Mouse (Mus musculus): ENCODE data around the gene Tesc. TPM values are rescaled to one million over a fixed set of nuclear protein-coding genes. Genes with fewer than 3 reads are reported as not detected.
A peak's percentile ranks its signal among the peaks of the same experiment; 100 is the strongest.

The Tesc gene
- polyA plus RNA-seq, 1 experiment from 2014 or later, result 11.0 TPM

DNA sequence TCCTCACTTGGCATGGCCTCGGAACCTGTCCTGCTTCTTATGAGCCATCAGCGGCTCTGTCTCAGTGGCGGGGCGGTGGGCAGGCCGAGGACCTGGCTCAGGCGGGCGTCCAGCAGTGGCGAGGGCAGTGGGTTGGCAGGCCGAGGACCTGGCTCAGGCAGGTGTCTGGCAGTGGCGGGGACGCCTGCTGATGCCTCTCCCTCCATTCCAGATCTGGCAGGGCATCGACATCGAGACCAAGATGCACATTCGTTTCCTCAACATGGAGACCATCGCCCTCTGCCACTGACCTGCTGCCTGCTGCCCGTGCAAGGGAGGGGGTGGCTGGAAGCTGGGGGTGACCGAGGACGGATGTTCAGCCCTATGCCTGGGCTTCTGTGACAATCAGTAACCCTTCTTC lies 33.8 kb downstream of the Tesc start:
- 91% methylated on average over 18 of the region's 18 CpGs for WGBS
- Histone ChIP-seq H3K36me3 (no peaks in the 10 kb centered on the region), H3K4me1 (replicated peaks) (peaks cover 34% of the 10 kb centered on the region)

DNA sequence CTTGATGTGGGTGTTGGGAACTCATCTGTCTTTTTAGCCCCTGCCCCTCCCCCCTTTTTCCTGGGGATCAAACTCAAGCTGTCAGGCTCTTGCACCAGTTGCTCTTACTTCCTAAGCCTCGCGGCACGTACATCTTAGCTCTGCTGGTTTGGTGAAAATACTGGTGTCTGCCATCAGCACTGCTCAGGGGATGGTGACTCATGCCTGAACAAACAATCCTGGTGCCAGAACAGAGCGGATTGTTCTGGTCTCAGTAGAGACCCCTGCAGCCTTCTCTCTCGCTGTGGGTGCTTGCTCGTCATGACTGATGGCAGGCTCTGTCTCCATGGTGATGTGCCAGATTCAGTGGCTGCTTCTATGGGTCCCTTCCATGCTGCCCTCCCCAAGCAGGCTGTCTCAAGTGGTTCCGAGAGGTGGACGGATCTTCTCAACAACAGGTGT lies 35.7 kb downstream of the Tesc start:
- Histone ChIP-seq H3K27me3 (no peaks in the 10 kb centered on the region), H3K9me3 (replicated peaks) (no peaks in the 10 kb centered on the region), H3K27ac (no peak overlapping the region), H3K4me2 (no peak overlapping the region), H3K36me3 (no peaks in the 10 kb centered on the region), H3K9ac (no peak overlapping the region), H3K4me3 (no peak overlapping the region), H3K4me1 (replicated peaks) (peaks cover 34% of the 10 kb centered on the region)
- WGBS, result 79% methylated on average over 8 of the region's 8 CpGs
- ATAC-seq (replicated peaks; ENCODE audit: insufficient number of reproducible peaks, insufficient read depth, low FRiP score, low read depth), result no peak

More for the DNA sequence above, 33.8 kb downstream of the Tesc start:
- Histone ChIP-seq H3K27me3 (no peaks in the 10 kb centered on the region), H3K4me3 (no peak overlapping the region), H3K27ac (no peak overlapping the region), H3K4me2 (no peak overlapping the region), H3K9ac (no peak overlapping the region), H3K9me3 (replicated peaks) (no peaks in the 10 kb centered on the region)
- ATAC-seq (replicated peaks; ENCODE audit: insufficient number of reproducible peaks, insufficient read depth, low FRiP score, low read depth), result no peak

DNA sequence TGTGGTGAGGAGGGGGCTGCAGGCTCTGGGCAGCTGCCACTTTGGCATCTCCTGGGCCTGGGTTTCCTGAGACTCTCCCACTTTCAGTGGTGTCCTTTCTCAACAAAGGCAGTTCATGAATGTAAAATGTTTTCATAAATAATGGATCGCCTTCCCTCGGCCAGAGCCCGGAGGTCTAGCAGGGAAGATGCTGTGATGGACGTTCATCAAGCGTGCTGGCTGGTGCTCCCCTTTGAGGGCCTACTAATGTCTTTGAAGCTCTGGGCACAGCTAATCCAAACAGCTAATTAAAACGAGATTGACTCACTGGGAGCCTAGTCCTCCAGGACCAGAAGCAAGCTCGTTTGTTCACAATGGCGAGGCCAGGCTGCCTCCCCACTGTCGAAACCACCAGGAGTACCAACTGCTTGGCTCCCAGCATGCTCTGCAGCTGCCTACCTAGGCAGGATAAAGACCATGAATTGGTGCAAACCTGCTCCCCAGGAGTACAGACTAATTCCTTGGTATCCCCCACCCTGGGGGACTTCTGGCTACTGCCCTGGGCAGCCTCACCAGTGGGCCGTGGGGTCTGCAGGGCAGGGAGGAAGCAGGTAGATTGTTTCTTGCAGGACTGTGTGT lies 36.9 kb downstream of the Tesc start:
- no peaks in the 10 kb centered on the region for H3K36me3 ChIP-seq
- peaks cover 34% of the 10 kb centered on the region for H3K4me1 ChIP-seq (replicated peaks)
- no peak overlapping the region for H3K27ac ChIP-seq
- H3K9ac ChIP-seq, result no peak overlapping the region
- no peaks in the 10 kb centered on the region for H3K9me3 ChIP-seq (replicated peaks)
- H3K4me2 ChIP-seq, result no peak overlapping the region
- H3K27me3 ChIP-seq, result no peaks in the 10 kb centered on the region
- 77% methylated on average over 10 of the region's 10 CpGs for WGBS
- no peak overlapping the region for H3K4me3 ChIP-seq
- ATAC-seq (replicated peaks; ENCODE audit: insufficient number of reproducible peaks, insufficient read depth, low FRiP score, low read depth), result no peak

DNA sequence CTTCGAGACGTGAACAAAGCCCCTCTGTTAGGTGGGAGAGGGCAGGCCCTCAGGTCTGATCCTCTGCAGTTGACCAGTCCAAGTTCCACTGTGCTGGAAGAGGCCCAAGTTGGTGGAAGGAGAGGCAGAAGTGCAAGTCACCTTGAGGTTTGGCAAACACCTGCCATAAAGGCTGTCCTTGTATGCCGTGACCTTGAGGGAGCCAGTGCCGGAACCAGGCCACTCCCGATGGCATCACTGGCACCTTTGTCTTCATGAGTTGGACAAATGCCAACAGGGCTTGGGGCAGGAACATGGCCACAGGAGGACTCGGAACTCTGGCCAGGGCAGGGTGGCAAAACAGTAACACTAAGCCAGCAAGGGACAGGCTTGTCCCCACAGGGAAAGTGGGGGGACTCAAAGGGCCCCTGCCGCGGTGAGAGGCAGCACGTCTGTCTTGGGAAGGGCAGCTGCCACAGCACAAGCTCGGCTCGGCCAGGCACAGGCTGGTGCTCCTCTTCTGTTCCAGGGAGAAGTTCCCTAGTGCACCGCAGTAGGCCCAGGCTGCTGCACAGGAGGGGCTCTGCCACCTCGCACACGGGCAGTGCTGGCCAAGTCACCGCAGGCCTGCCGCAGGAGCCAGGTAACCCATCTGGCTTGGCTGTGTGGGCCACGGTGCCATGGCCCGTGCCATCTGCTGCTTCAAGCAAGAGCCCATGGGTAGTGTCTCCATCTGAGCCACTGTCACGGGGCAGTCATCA lies 38.1 kb downstream of the Tesc start:
- H3K4me2 ChIP-seq, result no peak overlapping the region
- no peaks in the 10 kb centered on the region for H3K9me3 ChIP-seq (replicated peaks)
- H3K4me3 ChIP-seq, result no peak overlapping the region
- H3K27ac ChIP-seq, result 0 out of 2 replicates have a peak overlapping the region, but pooled peaks have one; percentile 35
- WGBS, result 80% methylated on average over 19 of the region's 19 CpGs
- H3K9ac ChIP-seq, result no peak overlapping the region
- ATAC-seq (replicated peaks; ENCODE audit: insufficient number of reproducible peaks, insufficient read depth, low FRiP score, low read depth), result no peak
- H3K27me3 ChIP-seq, result no peaks in the 10 kb centered on the region
- peaks cover 29% of the 10 kb centered on the region for H3K4me1 ChIP-seq (replicated peaks)
- no peaks in the 10 kb centered on the region; the same call in 1 of the 2 replicates for H3K36me3 ChIP-seq

DNA sequence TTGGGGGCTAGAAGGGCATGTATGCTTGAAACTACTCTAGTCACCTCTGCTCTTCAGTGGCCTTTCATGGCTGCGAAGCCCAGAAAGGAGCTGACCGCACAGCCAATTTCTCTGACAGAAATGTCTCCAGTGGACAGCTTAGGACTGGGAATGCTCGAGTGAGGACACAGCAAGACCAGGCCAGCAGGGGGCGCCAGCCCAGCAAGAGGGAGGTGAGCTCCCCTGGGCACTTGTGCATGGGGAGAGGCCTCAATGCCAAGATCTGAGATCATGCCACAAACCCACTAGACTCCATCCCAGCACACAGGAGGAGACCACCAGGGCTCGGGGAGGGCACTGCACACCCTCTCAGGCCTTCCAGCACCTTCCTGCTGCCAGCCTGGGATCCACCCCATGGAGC lies 39.3 kb downstream of the Tesc start:
- H3K27me3 ChIP-seq, result no peaks in the 10 kb centered on the region
- no peak for ATAC-seq (replicated peaks; ENCODE audit: insufficient number of reproducible peaks, insufficient read depth, low FRiP score, low read depth)
- peaks cover 29% of the 10 kb centered on the region for H3K4me1 ChIP-seq (replicated peaks)
- WGBS, result 63% methylated on average over 5 of the region's 5 CpGs
- H3K9me3 ChIP-seq (replicated peaks), result no peaks in the 10 kb centered on the region
- H3K36me3 ChIP-seq, result peaks cover 3% of the 10 kb centered on the region; the same call in 1 of the 2 replicates
- H3K27ac ChIP-seq, result no peak overlapping the region
- no peak overlapping the region for H3K4me2 ChIP-seq
- H3K4me3 ChIP-seq, result no peak overlapping the region
- no peak overlapping the region for H3K9ac ChIP-seq

DNA sequence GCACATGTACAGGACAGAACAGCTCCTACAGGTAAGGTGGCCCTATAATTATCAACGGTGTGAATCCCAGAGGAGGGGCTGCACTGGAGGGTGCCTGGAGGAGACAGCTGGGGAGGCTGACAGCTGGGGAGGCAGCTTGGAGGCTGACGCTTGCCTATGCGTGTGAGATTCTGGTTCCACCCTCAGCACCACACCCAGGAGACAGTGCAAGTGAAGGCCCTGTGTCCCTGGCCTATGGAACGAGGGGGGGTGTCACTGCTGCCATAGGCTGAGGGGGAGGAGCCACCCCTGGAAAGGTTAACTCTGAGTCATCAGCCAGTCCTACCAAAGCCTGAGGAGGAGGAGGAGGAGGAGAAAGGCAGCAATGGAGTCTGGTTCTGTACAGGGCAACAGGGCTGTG lies 40.0 kb downstream of the Tesc start:
- Histone ChIP-seq H3K4me3 (no peak overlapping the region), H3K4me2 (no peak overlapping the region), H3K4me1 (replicated peaks) (peaks cover 29% of the 10 kb centered on the region), H3K27ac (peak overlapping the region; percentile 34; the same call in 1 of the 2 replicates), H3K27me3 (no peaks in the 10 kb centered on the region), H3K36me3 (peaks cover 5% of the 10 kb centered on the region; the same call in 1 of the 2 replicates), H3K9ac (no peak overlapping the region), H3K9me3 (replicated peaks) (no peaks in the 10 kb centered on the region)
- WGBS, result 63% methylated on average over 4 of the region's 4 CpGs
- ATAC-seq (replicated peaks; ENCODE audit: insufficient number of reproducible peaks, insufficient read depth, low FRiP score, low read depth), result no peak

DNA sequence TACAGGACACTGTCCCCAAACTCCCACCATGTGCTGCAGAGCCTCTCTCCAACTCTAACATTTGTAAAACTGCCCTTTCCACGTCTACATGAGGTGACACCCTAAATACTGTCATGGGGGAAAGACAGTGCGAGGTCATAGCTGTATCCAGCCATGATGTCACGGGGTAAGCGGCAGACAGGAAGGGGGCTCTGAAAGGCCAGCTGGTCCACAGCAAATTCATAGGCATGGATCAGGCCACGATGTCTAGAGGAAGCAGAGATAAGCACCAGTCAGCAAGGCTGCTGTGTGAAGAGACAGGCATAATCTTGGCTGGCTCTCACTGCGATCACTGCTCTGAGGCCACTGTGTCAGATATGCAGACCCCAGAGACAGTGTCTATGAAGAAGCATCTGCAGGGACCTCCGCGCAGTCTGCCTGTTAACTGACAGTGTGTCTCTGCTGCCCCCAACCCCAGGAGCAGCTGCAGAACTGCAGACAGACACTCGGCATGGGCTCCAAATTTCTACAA lies 40.5 kb downstream of the Tesc start:
- H3K9ac ChIP-seq, result no peak overlapping the region
- H3K4me3 ChIP-seq, result no peak overlapping the region
- peaks cover 29% of the 10 kb centered on the region for H3K4me1 ChIP-seq (replicated peaks)
- no peaks in the 10 kb centered on the region for H3K27me3 ChIP-seq
- WGBS, result 36% methylated on average over 9 of the region's 9 CpGs
- H3K27ac ChIP-seq, result 0 out of 2 replicates have a peak overlapping the region, but pooled peaks have one; percentile 34
- H3K4me2 ChIP-seq, result no peak overlapping the region
- peaks cover 9% of the 10 kb centered on the region for H3K36me3 ChIP-seq
- ATAC-seq (replicated peaks; ENCODE audit: insufficient number of reproducible peaks, insufficient read depth, low FRiP score, low read depth), result peak; percentile 47; the same call in 1 of the 2 replicates
- H3K9me3 ChIP-seq (replicated peaks), result no peaks in the 10 kb centered on the region

DNA sequence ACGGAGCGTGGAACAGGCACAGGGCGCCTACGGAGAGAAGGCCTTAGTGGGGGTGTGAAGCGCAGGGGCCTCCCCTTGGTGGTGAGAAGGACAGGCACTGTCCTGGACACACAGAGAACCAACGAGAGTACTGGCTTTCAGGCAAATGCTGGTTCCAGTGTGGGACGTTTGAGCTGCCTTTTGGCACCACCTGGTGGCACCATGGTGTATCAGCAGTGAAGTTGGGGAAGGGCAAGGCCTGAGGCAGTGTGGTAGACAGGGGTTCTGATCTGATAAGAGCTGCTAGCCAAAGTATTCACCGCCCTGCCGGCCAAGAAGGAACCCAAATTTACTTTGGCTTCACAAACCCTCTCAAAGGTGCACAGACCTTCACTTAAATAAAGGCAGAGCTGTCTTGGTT lies 41.8 kb downstream of the Tesc start:
- Histone ChIP-seq H3K27ac (no peak overlapping the region), H3K4me1 (replicated peaks) (peaks cover 29% of the 10 kb centered on the region), H3K9ac (no peak overlapping the region), H3K27me3 (no peaks in the 10 kb centered on the region), H3K9me3 (replicated peaks) (no peaks in the 10 kb centered on the region), H3K4me3 (no peak overlapping the region), H3K4me2 (no peak overlapping the region), H3K36me3 (peaks cover 14% of the 10 kb centered on the region)
- 35% methylated on average over 9 of the region's 9 CpGs for WGBS
- peak; percentile 43; the same call in 1 of the 2 replicates for ATAC-seq (replicated peaks; ENCODE audit: insufficient number of reproducible peaks, insufficient read depth, low FRiP score, low read depth)

DNA sequence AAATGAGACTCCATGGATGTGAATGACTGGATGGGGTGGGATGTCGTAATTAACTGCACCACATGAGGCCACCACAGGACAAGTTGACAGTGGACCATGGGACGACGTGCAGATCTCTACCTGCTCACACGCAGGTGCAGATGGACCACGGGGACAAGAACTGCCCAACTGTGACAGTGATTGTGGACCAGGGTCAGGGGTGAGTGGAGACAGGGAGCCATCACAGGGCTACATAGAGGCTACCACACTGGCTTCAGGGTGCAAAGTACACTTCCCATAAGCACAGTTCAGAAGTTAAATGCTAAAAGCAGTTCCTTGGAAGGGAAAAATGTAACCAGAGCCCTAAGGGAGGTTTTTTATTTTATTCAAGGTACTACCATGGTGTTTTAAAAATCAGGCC lies 44.2 kb downstream of the Tesc start:
- Histone ChIP-seq H3K27me3 (no peaks in the 10 kb centered on the region), H3K4me3 (no peak overlapping the region), H3K9ac (no peak overlapping the region), H3K36me3 (peaks cover 26% of the 10 kb centered on the region), H3K27ac (no peak overlapping the region), H3K9me3 (replicated peaks) (no peaks in the 10 kb centered on the region), H3K4me1 (replicated peaks) (peaks cover 28% of the 10 kb centered on the region), H3K4me2 (no peak overlapping the region)
- ATAC-seq (replicated peaks; ENCODE audit: insufficient number of reproducible peaks, insufficient read depth, low FRiP score, low read depth), result no peak
- 86% methylated on average over 5 of the region's 5 CpGs for WGBS

DNA sequence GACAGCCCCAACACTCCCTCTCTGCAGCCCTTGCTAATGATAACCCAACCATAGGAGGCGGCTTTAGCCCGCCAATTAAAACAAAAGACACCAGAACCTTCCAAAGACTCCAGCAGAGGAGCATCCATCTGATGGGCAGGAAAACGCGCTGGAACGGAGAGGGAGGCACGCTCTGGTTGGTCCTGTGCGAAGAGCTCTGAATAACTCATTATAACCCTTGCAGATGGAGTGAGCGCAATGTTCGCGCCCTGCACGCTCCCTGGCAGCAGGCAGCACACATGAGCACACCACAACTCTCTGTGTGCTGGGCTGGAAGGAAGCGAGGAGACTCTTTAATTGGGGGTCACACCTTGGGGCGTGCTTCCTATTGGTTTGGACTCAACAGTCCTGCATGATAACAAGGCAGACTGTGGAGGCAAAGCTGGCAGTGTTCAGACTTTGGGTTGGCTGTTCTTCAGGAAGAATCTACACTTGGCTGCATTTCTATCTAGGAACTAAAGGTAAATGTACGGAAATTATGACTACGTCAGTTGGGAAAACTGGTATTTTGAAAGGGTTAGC lies 45.8 kb downstream of the Tesc start:
- H3K4me2 ChIP-seq, result no peak overlapping the region
- H3K9ac ChIP-seq, result no peak overlapping the region
- no peak overlapping the region for H3K27ac ChIP-seq
- H3K4me3 ChIP-seq, result no peak overlapping the region
- WGBS, result 88% methylated on average over 15 of the region's 15 CpGs
- H3K36me3 ChIP-seq, result peaks cover 26% of the 10 kb centered on the region
- ATAC-seq (replicated peaks; ENCODE audit: insufficient number of reproducible peaks, insufficient read depth, low FRiP score, low read depth), result no peak
- no peaks in the 10 kb centered on the region for H3K27me3 ChIP-seq
- H3K4me1 ChIP-seq (replicated peaks), result peaks cover 18% of the 10 kb centered on the region
- no peaks in the 10 kb centered on the region for H3K9me3 ChIP-seq (replicated peaks)

Measured in heart, embryonic 15.5 days (tissue).